10 mouse cellular contexts compared by ENCODE assay signal in the genomic region with DNA sequence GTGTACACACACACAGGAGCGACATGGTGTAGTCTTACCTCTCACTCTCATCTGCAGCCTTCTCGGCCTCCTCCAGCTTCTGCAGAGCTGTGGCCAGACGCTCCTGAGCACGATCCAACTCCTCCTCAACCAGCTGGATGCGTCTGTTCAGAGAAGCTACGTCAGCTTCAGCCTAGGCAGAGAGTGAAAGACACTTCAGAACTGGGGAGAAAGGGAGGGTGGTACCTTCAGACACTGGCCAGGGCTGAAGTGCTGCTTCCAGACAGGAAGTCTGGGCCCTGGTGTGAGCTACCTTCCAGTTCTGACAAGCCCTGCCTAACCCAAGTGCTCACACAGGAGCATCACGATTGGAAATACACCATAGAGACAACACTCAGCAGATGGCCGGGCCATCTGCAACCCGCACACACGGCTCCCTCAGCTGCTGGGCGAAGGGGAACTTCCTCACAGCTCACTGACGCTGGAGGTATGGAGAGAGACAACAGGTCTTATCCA. TPM values are rescaled to one million over a fixed set of nuclear protein-coding genes. Genes with fewer than 3 reads are reported as not detected.
DNase-seq lines count a peak whose midpoint lies in the region; ATAC-seq and TF ChIP-seq lines count a peak whose summit lies in the region.
"Had no signal": no experiment of that assay in that cellular context is flagged by ENCODE, and none has a peak within 500 bp of the region (broad histone marks: within the 10 kb centered on the region; RNA-seq: fewer than 3 reads in every experiment).

No protein-coding gene starts in this region.

- TF ChIP-seq POLR2A in heart, adult 2 months (IDR thresholded peaks at IDR 0.05; ENCODE audit: insufficient read depth, low read depth, low read length): peak; percentile 42; the same call in 1 of the 2 replicates

- intact Hi-C loops in heart, adult 2 months (cut with DNase I): no loop called here

- peak; percentile 53; the same call in 1 of the 2 replicates for ATAC-seq in forebrain, embryonic 15.5 days (replicated peaks)
- ATAC-seq in megakaryocyte progenitor cell, adult 5-6 weeks (replicated peaks; ENCODE audit: poor library complexity): peak; percentile 63; the same call in 1 of the 2 replicates

- no peak overlapping the region for H3K4me3 ChIP-seq in forebrain, embryonic 15.5 days
- H3K4me3 ChIP-seq in forebrain, embryonic 10.5 days: no peak overlapping the region
- H3K4me3 ChIP-seq in heart, adult 2 months: 0 out of 2 replicates have a peak overlapping the region, but pooled peaks have one; percentile 5
- H3K4me3 ChIP-seq: erythroblast, embryonic 14.5 days; neural tube, embryonic 13.5 days had no signal

- 75% methylated on average over 12 of the region's 12 CpGs for WGBS in forebrain, embryonic 15.5 days
- 93% methylated on average over 12 of the region's 12 CpGs for WGBS in forebrain, embryonic 10.5 days
- 22% methylated on average over 12 of the region's 12 CpGs for WGBS in heart, adult 2 months

- H3K9ac ChIP-seq in forebrain, embryonic 15.5 days (replicated peaks): no peak overlapping the region
- peak overlapping the region; percentile 45; the same call in 1 of the 2 replicates for H3K9ac ChIP-seq in heart, adult 2 months (ENCODE audit: low read depth, low read length)
- H3K9ac ChIP-seq: neural tube, embryonic 13.5 days had no signal

- no peak overlapping the region for H3K4me2 ChIP-seq in forebrain, embryonic 15.5 days (replicated peaks)
- H3K4me2 ChIP-seq: neural tube, embryonic 13.5 days had no signal

- peaks cover 47% of the 10 kb centered on the region for H3K36me3 ChIP-seq in forebrain, embryonic 15.5 days
- peaks cover 84% of the 10 kb centered on the region for H3K36me3 ChIP-seq in forebrain, embryonic 10.5 days (replicated peaks)
- peaks cover 82% of the 10 kb centered on the region for H3K36me3 ChIP-seq in heart, adult 2 months (ENCODE audit: control insufficient read depth, insufficient read depth, low read length)

- TF ChIP-seq CTCF in heart, adult 2 months (IDR thresholded peaks at IDR 0.05): no peak

- DNase-seq in forebrain, embryonic 10.5 days (ENCODE audit: extremely low spot score, low spot score): no peak
- DNase-seq in brain, adult 2 months (ENCODE audit: low read depth, low spot score): peak; percentile 95
- DNase-seq in heart, adult 2 months: peak; percentile 76 to 79
- peak; percentile 71 to 72 for DNase-seq in layer of hippocampus, postnatal 14 days (ENCODE audit: low spot score in 2 of 2)
- no peak for DNase-seq in spleen, adult 18-20 months
- no peak for DNase-seq in thymus, postnatal 4 days

- peak; percentile 52; the same call in 1 of the 2 replicates for TF ChIP-seq EP300 in heart, adult 2 months (IDR thresholded peaks at IDR 0.05; ENCODE audit: insufficient read depth, low read depth, low read length)

- H3K79me2 ChIP-seq in heart, adult 2 months (replicated peaks; ENCODE audit: control insufficient read depth, insufficient read depth, low read length): 0 out of 2 replicates have a peak, but pooled peaks cover 2% of the 10 kb centered on the region

- peak overlapping the region; percentile 59 for H3K27ac ChIP-seq in forebrain, embryonic 15.5 days (replicated peaks)
- H3K27ac ChIP-seq in forebrain, embryonic 10.5 days: no peak overlapping the region
- H3K27ac ChIP-seq in heart, adult 2 months: peak overlapping the region; percentile 70

- H3K4me1 ChIP-seq in forebrain, embryonic 15.5 days: peaks cover 22% of the 10 kb centered on the region
- peaks cover 24% of the 10 kb centered on the region for H3K4me1 ChIP-seq in forebrain, embryonic 10.5 days
- peaks cover 34% of the 10 kb centered on the region for H3K4me1 ChIP-seq in heart, adult 2 months (ENCODE audit: control insufficient read depth, insufficient read depth, low read length)

- no peaks in the 10 kb centered on the region for H3K9me3 ChIP-seq in forebrain, embryonic 15.5 days
- H3K9me3 ChIP-seq in forebrain, embryonic 10.5 days: peaks cover 16% of the 10 kb centered on the region

- no peaks in the 10 kb centered on the region for H3K27me3 ChIP-seq in forebrain, embryonic 15.5 days
- no peaks in the 10 kb centered on the region for H3K27me3 ChIP-seq in forebrain, embryonic 10.5 days (ENCODE audit: poor library complexity, severe bottlenecking)
- no peaks in the 10 kb centered on the region for H3K27me3 ChIP-seq in heart, adult 2 months (ENCODE audit: control insufficient read depth, insufficient read depth, low read length)
- H3K27me3 ChIP-seq: neural tube, embryonic 13.5 days had no signal

RNA-seq across cellular contexts. Expression of gene Tpm1, which starts 13.2 kb away (rescaled TPM):
- polyA plus RNA-seq in forebrain, embryonic 15.5 days (2015; fragmentation: Nextera tagmentation; extraction: Ambion mirVana): 118 and 121 TPM in 2 replicates
- 334 and 342 TPM in 2 replicates for polyA plus RNA-seq in forebrain, embryonic 10.5 days (2016; fragmentation: Nextera tagmentation; extraction: Ambion mirVana)
- over 10,000 TPM in 1 of 2 experiments, 1,000 to 10,000 TPM in 1; 9,950 to 10,380 TPM for total RNA-seq in heart, adult 2 months (2021)
- polyA plus RNA-seq in heart, adult 2 months (2012; rRNA removed): 5,659 and 10,700 TPM in 2 replicates
- 100 to 1,000 TPM; 230 to 252 TPM for total RNA-seq in layer of hippocampus, postnatal 14 days (2021)
- 33.1 and 43.8 TPM in 2 replicates for total RNA-seq in megakaryocyte progenitor cell, adult 5-6 weeks (2015)
- 47.0 and 50.4 TPM in 2 replicates for total RNA-seq in megakaryocyte progenitor cell, adult 5-6 weeks (2017)

Comparison
In these comparisons a context has a peak if more than half of its experiments do, and no peak if none do; other contexts are left out.
1. DNase-seq: peak in brain, adult 2 months (single experiment), heart, adult 2 months (2 of 2) and layer of hippocampus, postnatal 14 days (2 of 2); none in forebrain, embryonic 10.5 days (single experiment), spleen, adult 18-20 months (0 of 2) and thymus, postnatal 4 days (single experiment).
2. RNA of gene Tpm1, which starts 13.2 kb away (total RNA-seq): 9,950 to 10,380 TPM in heart, adult 2 months; 230 to 252 TPM in layer of hippocampus, postnatal 14 days and 33.1 to 50.4 TPM in megakaryocyte progenitor cell, adult 5-6 weeks; every median in the first group is over 10 times any median in the second.